Mouse (Mus musculus): ENCODE results near the gene Calca.
"Not testable (repeated sequence)": the region's sequence is repeated elsewhere in the genome, so short reads cannot be mapped to it uniquely, and the experiment has no call there.

Gene Calca

DNA sequence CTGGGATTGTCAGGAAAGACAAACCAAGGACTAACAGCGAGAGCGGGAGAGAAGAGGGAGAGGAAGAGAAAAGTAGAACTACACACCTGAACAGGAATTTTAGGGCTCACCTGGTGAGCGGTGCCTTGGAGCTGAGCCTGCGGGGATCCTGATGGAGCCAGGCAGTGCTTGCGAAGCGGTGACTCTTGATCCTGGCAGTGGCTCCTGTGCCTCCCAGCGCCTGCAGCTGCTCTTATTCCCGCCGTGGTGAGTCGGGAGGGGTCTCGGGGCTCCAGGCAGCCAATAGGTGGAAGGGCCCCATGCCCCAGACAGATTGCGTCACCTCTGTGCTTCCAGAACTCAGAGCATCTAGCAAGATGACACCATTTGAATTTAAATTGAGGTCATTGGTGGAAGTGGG is at the start of gene Calca:
Gene Calca, minus strand, starts transcription at position 256 of the 400 bp plus-strand sequence.
- DNase-seq (ENCODE audit: low spot score in 2 of 2), result no peak

DNA sequence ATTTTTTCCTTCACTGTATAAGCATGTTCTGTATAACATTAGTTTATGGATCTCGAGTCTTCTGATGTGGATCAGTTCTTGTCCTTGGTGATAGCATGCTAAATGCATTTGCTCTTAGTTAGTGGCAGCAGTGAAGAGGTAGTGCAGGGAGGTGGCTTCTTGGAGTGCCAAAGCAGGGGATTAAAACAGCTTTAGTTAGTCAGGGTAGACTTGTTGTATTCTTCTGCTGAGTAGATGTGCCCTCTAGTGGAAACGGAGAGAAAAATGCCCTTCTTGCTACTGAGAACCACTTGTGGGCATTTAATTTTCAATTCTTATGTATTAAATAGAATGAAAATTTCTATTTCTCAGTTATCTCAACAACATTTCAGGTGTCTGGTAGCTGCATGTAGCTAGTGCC is 36.5 kb upstream of the Calca start:
- DNase-seq (ENCODE audit: low spot score in 2 of 2), result no peak

DNA sequence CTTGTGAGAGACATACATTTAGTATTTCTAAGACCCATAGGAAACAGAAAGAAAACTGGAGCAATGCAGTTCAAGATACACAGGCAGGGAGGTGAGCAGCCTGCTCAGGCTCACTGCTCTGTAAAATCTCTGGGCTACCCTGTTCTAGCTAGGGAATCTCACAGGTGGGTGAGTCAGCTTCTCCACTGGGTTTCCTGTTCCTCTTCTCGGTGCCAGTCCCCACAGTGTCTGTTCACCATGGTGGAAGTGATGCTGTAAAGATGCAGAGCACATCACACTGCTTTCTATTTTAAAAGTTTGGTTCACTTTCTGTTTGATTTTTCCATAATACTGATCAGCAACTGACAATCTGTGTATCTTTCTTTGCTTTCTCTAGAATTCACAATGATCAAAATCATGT is 35.2 kb upstream of the Calca start:
- no peak for DNase-seq (ENCODE audit: low spot score in 2 of 2)

DNA sequence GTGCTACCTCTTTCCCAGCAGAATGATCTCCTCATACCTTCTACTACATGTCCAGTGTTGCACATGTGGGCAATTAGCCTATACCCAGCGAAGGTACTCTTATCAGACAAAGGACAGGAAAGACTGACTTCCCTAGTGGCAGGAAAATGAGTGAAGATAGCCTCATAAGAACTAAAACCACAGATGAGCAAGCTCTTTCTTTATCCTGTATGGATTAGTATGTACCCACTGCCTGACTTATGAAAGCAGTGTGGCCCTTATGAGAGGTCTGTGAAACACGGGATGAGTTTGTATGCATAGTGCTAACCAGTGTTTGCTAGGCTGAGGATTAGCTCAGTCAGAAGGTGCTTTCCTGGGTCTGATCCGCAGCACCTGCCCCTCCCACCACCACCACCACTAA is 13.6 kb upstream of the Calca start:
- no peak for DNase-seq (ENCODE audit: low spot score in 2 of 2)

DNA sequence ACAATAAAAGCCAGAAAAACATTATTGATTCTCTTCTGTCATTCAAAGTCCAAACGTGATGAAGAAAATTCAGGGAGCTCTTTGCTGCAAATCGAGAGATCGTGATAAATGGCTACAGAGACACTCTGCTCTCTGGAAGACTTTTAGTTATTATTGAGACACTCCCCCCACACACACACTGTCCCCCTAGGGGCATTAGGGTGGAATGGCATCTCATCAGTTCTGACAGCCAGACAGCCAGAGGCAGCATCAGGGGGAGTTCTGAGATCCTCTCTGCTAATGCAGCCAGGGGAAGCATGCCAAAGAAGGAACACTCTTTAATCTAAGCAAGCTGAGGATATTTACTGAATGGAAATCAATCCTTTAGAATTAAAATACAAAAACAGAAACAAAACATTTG is 12.6 kb upstream of the Calca start:
- no peak for DNase-seq (ENCODE audit: low spot score in 2 of 2)

DNA sequence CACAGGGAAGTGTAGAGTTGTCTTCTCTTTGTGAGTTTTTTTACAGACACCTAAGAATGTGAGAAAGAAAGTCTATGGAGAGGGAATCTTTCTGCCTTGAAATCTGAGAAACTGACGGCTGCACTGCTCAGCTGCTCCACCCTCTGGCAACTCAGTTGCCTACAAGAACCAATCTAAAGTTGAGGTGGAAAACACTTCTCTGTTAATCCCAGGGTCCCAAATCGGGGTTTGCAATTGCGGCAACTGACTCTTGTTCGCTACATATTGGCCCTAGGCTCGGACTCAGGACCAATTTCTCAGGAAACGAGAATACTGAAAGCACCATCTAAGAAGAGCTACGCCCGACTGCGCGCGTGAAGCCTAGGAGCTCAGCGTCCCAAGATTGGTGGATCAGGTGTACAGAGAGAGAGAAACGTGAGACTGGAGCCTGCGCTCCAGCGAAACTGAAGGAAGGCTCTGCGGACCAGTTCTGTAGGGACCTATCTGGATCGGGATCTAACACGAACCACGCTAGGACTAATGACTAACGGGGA is 522 bp downstream of the Calca start:
- DNase-seq (ENCODE audit: low spot score in 2 of 2), result peak; percentile 6 to 19

DNA sequence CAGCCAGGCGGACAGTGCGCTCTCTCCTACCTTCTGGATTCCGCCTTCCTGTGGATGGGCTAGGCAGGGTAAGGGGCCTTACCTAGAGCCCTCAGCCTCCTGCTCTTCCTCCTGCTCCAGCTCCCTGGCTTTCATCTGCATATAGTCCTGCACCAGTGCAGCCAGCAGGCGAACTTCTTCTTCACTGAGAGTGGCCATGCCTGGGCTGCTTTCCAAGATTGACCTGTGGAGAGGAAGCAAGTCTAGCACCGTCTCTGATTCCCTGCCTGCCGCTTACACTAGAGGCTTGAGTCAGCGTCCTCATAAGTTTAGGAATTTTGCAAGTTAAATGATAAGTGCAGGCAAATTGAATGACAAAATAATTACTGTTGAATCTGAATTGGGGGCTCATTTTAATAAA is 1.8 kb downstream of the Calca start:
- DNase-seq (ENCODE audit: low spot score in 2 of 2), result no peak

DNA sequence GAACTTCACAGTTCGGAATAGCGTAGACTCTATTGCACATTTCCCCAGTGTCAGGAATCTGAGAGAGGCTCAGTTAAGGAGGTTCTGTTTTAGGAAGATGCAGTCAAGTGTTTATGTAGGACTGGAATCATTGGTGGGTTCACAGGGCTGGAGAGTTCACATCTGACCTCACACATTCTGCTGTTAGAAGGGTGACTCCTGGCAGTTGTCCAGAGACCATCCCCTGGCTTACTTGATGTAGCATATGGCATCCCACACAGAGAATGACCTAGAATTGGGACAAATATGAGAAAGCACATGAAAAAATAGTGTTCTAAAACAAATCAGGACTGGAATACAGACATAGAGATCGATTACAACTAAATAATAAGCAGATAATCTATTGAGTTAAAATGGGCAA is 10.2 kb downstream of the Calca start:
- DNase-seq (ENCODE audit: low spot score in 2 of 2), result no peak

DNA sequence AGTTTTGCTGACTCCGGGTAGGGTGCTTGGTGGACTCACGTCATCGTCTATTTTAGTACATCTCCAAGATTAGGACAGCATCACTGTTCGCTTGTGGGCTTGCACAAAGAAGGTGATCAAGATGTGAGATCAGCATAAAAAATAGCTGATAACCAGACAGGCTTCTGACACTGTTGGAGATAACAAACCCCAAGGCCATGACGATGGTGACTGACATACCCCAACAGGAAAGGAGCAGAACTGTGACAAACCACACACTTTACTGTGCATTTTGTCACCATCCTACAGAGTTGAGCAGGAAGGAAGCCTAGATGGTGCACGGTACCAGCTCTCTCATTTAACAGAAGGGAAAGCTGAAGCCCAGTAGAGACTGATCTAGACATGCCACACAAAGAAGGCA is 19.4 kb downstream of the Calca start:
- no peak for DNase-seq (ENCODE audit: low spot score in 2 of 2)

DNA sequence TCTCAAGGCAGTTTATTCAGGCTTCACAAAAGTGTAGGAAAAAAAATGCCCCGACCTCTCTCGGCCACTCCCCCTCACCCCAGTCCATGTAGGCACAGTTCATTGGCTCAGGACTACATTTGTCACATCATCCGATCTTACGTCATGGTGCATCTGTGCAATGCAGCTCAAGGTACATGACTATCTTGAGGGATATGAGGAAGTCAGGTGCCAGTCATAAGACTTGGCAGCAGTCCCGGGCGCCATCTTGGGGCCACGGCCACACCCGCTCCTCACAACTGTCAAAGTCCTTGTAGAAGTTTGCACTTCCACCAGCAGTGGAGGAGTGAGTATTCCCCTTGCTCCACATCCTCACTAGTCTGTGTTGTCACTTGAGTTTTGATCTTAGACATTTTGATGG is 41.8 kb downstream of the Calca start:
- DNase-seq (ENCODE audit: low spot score in 2 of 2), result not testable (repeated sequence)

DNA sequence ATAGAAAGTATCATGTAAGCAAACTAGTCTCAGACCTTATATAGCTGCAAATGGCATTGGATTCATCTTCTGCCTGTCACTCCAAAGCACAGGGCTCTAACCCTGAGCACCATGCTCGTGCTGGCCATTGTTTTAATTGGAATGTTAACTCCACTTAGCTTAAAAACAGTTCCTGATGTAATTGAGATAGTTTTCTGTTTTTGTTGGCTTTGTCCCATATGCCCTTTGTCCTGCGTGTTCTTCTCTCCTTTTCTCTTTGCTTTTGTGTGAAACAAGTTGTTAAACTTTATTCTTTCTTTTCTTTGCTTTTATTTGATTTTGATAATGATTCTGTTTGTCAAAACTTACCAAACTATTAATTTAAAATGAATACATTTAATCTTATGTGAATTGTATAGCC is 53.7 kb downstream of the Calca start:
- no peak for DNase-seq (ENCODE audit: low spot score in 2 of 2)

All from right cerebral cortex, postnatal 36 days (tissue).